Mouse (Mus musculus): ENCODE results near the gene Nlrp4b.
"Not testable (repeated sequence)": the region's sequence is repeated elsewhere in the genome, so short reads cannot be mapped to it uniquely, and the experiment has no call there.

Gene Nlrp4b

GRCm38 (mm10) chr7:10687489-10687888 is at the start of gene Nlrp4b:
Gene Nlrp4b (plus strand): TSS chr7:10687789.
- no peak for DNase-seq (ENCODE audit: low read depth, low spot score)

- no peak for DNase-seq (ENCODE audit: low read depth, low spot score)
Observed at GRCm38 (mm10) chr7:10754264-10754663, 66.7 kb downstream of the Nlrp4b start, which contains the start of gene Vmn1r71. Gene Vmn1r71 (minus strand): TSS chr7:10754364.

DNA sequence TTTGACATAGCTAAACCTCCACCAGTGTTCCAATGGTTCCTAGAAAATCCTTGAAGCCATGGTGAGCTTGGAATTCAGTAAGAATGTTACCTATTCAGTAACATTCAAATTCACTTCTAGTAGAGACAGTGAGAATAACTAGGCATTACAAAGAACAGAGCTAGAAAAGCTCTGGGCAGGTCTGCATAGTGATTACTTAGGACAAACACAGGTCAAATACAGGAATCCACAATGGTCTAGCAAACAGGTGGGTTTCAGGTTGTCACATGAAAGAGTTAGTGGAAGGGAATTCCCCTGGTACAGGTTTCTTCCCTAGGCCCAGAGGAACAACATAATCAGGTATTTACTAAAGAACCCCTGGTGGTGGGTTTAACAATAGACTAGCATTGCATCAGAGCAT is 70.0 kb downstream of the Nlrp4b start:
- not testable (repeated sequence) for DNase-seq (ENCODE audit: low read depth, low spot score)

All from A20 (cell line).